Mouse (Mus musculus) stomach, postnatal 0 days (tissue): ENCODE measurements around the gene Hmox1. TPM values are rescaled to one million over a fixed set of nuclear protein-coding genes. Genes with fewer than 3 reads are reported as not detected.

Experiments used
- ATAC-seq: fragments of 200-750 bp; cut with Nextera tagmentation; 2 replicates; pipeline ENCODE4 v1.8.0; 2017; ENCODE audit not compliant: low FRiP score, low TSS enrichment
- DNase-seq: peaks from one replicate; pipeline ENCODE4 v3.0.0-alpha.2; 2016; ENCODE audit warnings: low spot score
- H3K27ac ChIP-seq: fragments of 300-500 bp; sonication (generic); replicated peaks from 2 replicates; pipeline ENCODE4 v1.5.1; 2014; ENCODE audit warnings: mild to moderate bottlenecking, control low read depth
- H3K27me3 ChIP-seq: fragments of 300-500 bp; sonication (generic); 2 replicates; pipeline ENCODE4 v1.6.1; 2014; ENCODE audit warnings: low read length; ENCODE audit not compliant: control insufficient read depth, insufficient read depth
- H3K36me3 ChIP-seq: fragments of 300-500 bp; sonication (generic); 2 replicates; pipeline ENCODE4 v1.6.1; 2014; ENCODE audit warnings: low read length, mixed read lengths; ENCODE audit not compliant: control insufficient read depth, insufficient read depth
- H3K4me1 ChIP-seq: fragments of 300-500 bp; sonication (generic); replicated peaks from 2 replicates; pipeline ENCODE4 v1.6.1; 2014; ENCODE audit warnings: antibody characterized with exemption; ENCODE audit not compliant: control insufficient read depth, insufficient read depth
- H3K4me2 ChIP-seq: fragments of 300-500 bp; sonication (generic); replicated peaks from 2 replicates; pipeline ENCODE4 v1.6.1; 2014; ENCODE audit warnings: low read depth, mild to moderate bottlenecking, control low read depth, moderate library complexity
- H3K4me3 ChIP-seq: fragments of 300-500 bp; sonication (generic); 2 replicates; pipeline ENCODE4 v1.5.1; 2014; ENCODE audit warnings: low read depth, low read length, control low read depth
- H3K9ac ChIP-seq: fragments of 300-500 bp; sonication (generic); 2 replicates; pipeline ENCODE4 v1.6.1; 2014; ENCODE audit warnings: mild to moderate bottlenecking, low read length, control low read depth, mixed read lengths
- H3K9me3 ChIP-seq: fragments of 300-500 bp; sonication (generic); 2 replicates; pipeline ENCODE4 v1.6.1; 2016; ENCODE audit warnings: low read length; ENCODE audit not compliant: control insufficient read depth
- CTCF ChIP-seq: IDR thresholded peaks from 2 replicates; pipeline ENCODE4 v1.5.1; 2016; ENCODE audit warnings: antibody characterized with exemption, low read depth, mild to moderate bottlenecking, moderate library complexity
- EP300 ChIP-seq: optimal IDR thresholded peaks from 2 replicates; pipeline ENCODE3; 2016; ENCODE audit warnings: antibody characterized with exemption
- WGBS: fragments of 180-500 bp; shearing (Covaris S2); extraction: QIAGEN DNeasy Blood & Tissue Kit; methylation state at CpG from one replicate; pipeline ENCODE4 v1.1.7; 2014; 5-methylcytosine and 5-hydroxymethylcytosine counted together
- polyA plus RNA-seq: library from polyadenylated mRNA; unstranded; fragments of >200 nt; fragmentation: Nextera tagmentation; extraction: Ambion mirVana; gene quantifications from 2 replicates; pipeline ENCODE4 v1.2.1, GENCODE M21; 2015

Gene Hmox1
- polyA plus RNA-seq, 1 experiment from 2014 or later, result 59.0 TPM

- Histone ChIP-seq H3K9ac (no peak overlapping the region), H3K27ac (no peak overlapping the region), H3K4me3 (no peak overlapping the region), H3K36me3 (peaks cover 17% of the 10 kb centered on the region), H3K27me3 (no peaks in the 10 kb centered on the region), H3K4me2 (no peak overlapping the region), H3K4me1 (no peaks in the 10 kb centered on the region), H3K9me3 (no peaks in the 10 kb centered on the region)
- TF ChIP-seq EP300 (no peak), CTCF (no peak)
- DNase-seq (no peak), ATAC-seq (no peak)
- 83% methylated on average over 1 of the region's 1 CpGs for WGBS
Observed at GRCm38 (mm10) chr8:75118505-75118904, 25.1 kb downstream of the Hmox1 start.

- H3K4me1 ChIP-seq, result no peaks in the 10 kb centered on the region
- ATAC-seq (no peak), DNase-seq (no peak)
- H3K4me2 ChIP-seq, result no peak overlapping the region
- 92% methylated on average over 2 of the region's 2 CpGs for WGBS
- H3K27me3 ChIP-seq, result no peaks in the 10 kb centered on the region
- TF ChIP-seq EP300 (no peak), CTCF (no peak)
- no peak overlapping the region for H3K27ac ChIP-seq
- H3K4me3 ChIP-seq, result no peak overlapping the region
- no peak overlapping the region for H3K9ac ChIP-seq
- no peaks in the 10 kb centered on the region for H3K9me3 ChIP-seq
- H3K36me3 ChIP-seq, result peaks cover 15% of the 10 kb centered on the region
Observed at GRCm38 (mm10) chr8:75119287-75119686, 25.9 kb downstream of the Hmox1 start.

- Histone ChIP-seq H3K36me3 (peaks cover 14% of the 10 kb centered on the region), H3K4me2 (no peak overlapping the region), H3K9ac (no peak overlapping the region), H3K27ac (no peak overlapping the region), H3K4me3 (no peak overlapping the region), H3K9me3 (no peaks in the 10 kb centered on the region), H3K27me3 (no peaks in the 10 kb centered on the region), H3K4me1 (no peaks in the 10 kb centered on the region)
- ATAC-seq (no peak), DNase-seq (no peak)
- 93% methylated on average over 2 of the region's 2 CpGs for WGBS
- TF ChIP-seq CTCF (no peak), EP300 (no peak)
Observed at GRCm38 (mm10) chr8:75119747-75120146, 26.3 kb downstream of the Hmox1 start.

GRCm38 (mm10) chr8:75127406-75127805, 34.0 kb downstream of the Hmox1 start:
- DNase-seq (no peak), ATAC-seq (no peak)
- no peak overlapping the region for H3K4me2 ChIP-seq
- H3K27me3 ChIP-seq, result no peaks in the 10 kb centered on the region
- WGBS, result 90% methylated on average over 1 of the region's 1 CpGs
- H3K27ac ChIP-seq, result no peak overlapping the region
- H3K36me3 ChIP-seq, result 0 out of 2 replicates have a peak, but pooled peaks cover 6% of the 10 kb centered on the region
- H3K4me3 ChIP-seq, result no peak overlapping the region
- TF ChIP-seq EP300 (no peak), CTCF (no peak)
- H3K4me1 ChIP-seq, result no peaks in the 10 kb centered on the region
- no peaks in the 10 kb centered on the region for H3K9me3 ChIP-seq
- H3K9ac ChIP-seq, result no peak overlapping the region

- ATAC-seq (no peak), DNase-seq (peak; percentile 69)
- Histone ChIP-seq H3K4me1 (no peaks in the 10 kb centered on the region), H3K4me3 (no peak overlapping the region), H3K9ac (no peak overlapping the region), H3K27me3 (no peaks in the 10 kb centered on the region), H3K4me2 (no peak overlapping the region), H3K27ac (no peak overlapping the region), H3K9me3 (no peaks in the 10 kb centered on the region), H3K36me3 (no peaks in the 10 kb centered on the region)
- WGBS, result 13% methylated on average over 3 of the region's 3 CpGs
- TF ChIP-seq EP300, result no peak
- peak; percentile 87 for TF ChIP-seq CTCF
Observed at GRCm38 (mm10) chr8:75132485-75132884, 39.1 kb downstream of the Hmox1 start.

- no peak overlapping the region for H3K9ac ChIP-seq
- DNase-seq (no peak), ATAC-seq (no peak)
- no peak overlapping the region for H3K4me2 ChIP-seq
- no peaks in the 10 kb centered on the region for H3K36me3 ChIP-seq
- no peak overlapping the region for H3K4me3 ChIP-seq
- H3K9me3 ChIP-seq, result no peaks in the 10 kb centered on the region
- H3K27ac ChIP-seq, result no peak overlapping the region
- TF ChIP-seq CTCF, result no peak
- TF ChIP-seq EP300, result no peak
- H3K4me1 ChIP-seq, result no peaks in the 10 kb centered on the region
- WGBS, result 89% methylated on average over 2 of the region's 2 CpGs
- no peaks in the 10 kb centered on the region for H3K27me3 ChIP-seq
Observed at GRCm38 (mm10) chr8:75133399-75133798, 40.0 kb downstream of the Hmox1 start.
